Mouse (Mus musculus) mouse embryonic stem cell (cell line): ENCODE data around the gene Dennd2d.

Source experiments
- in situ Hi-C, 2 experiments: fragments of 300-500 bp; cut with MboI; formaldehyde crosslinking; loops; 1 replicate in 1 of 2; 3 replicates in 1 of 2; pipeline ENCODE4 v1.14.3; 2019 to 2020; ENCODE audit warnings: low sequenced_read_pairs in 2 of 2, low pct_unique_long_range_greater_than_20kb in 1 of 2, mixed read lengths in 1 of 2; ENCODE audit not compliant: unreplicated experiment in 1 of 2

The Dennd2d gene

GRCm38 (mm10) chr3:106482281-106483081, at the start of gene Dennd2d:
Dennd2d (plus strand) TSS chr3:106482405.
- in situ Hi-C loops, result no loop called here

GRCm38 (mm10) chr3:106448571-106448970, 33.6 kb upstream of the Dennd2d start:
- in situ Hi-C loops, result loop anchor here (10.0 to 25.0 kb wide), 2 partner anchors 454 to 461 kb away; no protein-coding TSS in a partner anchor

- in situ Hi-C loops, result loop anchor here (10.0 to 25.0 kb wide), 2 partner anchors 454 to 462 kb away; no protein-coding TSS in a partner anchor
Measured at GRCm38 (mm10) chr3:106448995-106449394, 33.2 kb upstream of the Dennd2d start.

- in situ Hi-C loops, result loop anchor here (10.0 to 25.0 kb wide), 2 partner anchors 455 to 462 kb away; no protein-coding TSS in a partner anchor
Measured at GRCm38 (mm10) chr3:106449567-106449966, 32.6 kb upstream of the Dennd2d start.

- in situ Hi-C loops, result no loop called here
Measured at GRCm38 (mm10) chr3:106452616-106453015, 29.6 kb upstream of the Dennd2d start.

GRCm38 (mm10) chr3:106457298-106457869, 24.8 kb upstream of the Dennd2d start:
- in situ Hi-C loops, result no loop called here

- in situ Hi-C loops, result no loop called here
Measured at GRCm38 (mm10) chr3:106462059-106462470, 20.1 kb upstream of the Dennd2d start.

GRCm38 (mm10) chr3:106462493-106462892, 19.7 kb upstream of the Dennd2d start:
- in situ Hi-C loops, result no loop called here

GRCm38 (mm10) chr3:106464750-106465149, 17.5 kb upstream of the Dennd2d start:
- in situ Hi-C loops, result no loop called here

GRCm38 (mm10) chr3:106474210-106474609, 8.0 kb upstream of the Dennd2d start:
- in situ Hi-C loops, result no loop called here

- in situ Hi-C loops, result no loop called here
Measured at GRCm38 (mm10) chr3:106476863-106477262, 5.3 kb upstream of the Dennd2d start.

- in situ Hi-C loops, result no loop called here
Measured at GRCm38 (mm10) chr3:106483297-106483696, 1.1 kb downstream of the Dennd2d start.

- in situ Hi-C loops, result no loop called here
Measured at GRCm38 (mm10) chr3:106483796-106484405, 1.7 kb downstream of the Dennd2d start.

GRCm38 (mm10) chr3:106484861-106485260, 2.7 kb downstream of the Dennd2d start:
- in situ Hi-C loops, result no loop called here

- in situ Hi-C loops, result no loop called here
Measured at GRCm38 (mm10) chr3:106485810-106486209, 3.6 kb downstream of the Dennd2d start.

- in situ Hi-C loops, result no loop called here
Measured at GRCm38 (mm10) chr3:106487551-106487950, 5.3 kb downstream of the Dennd2d start.

- in situ Hi-C loops, result no loop called here
Measured at GRCm38 (mm10) chr3:106490239-106490638, 8.0 kb downstream of the Dennd2d start.

GRCm38 (mm10) chr3:106492723-106493122, 10.5 kb downstream of the Dennd2d start:
- in situ Hi-C loops, result no loop called here

GRCm38 (mm10) chr3:106493202-106493601, 11.0 kb downstream of the Dennd2d start:
- in situ Hi-C loops, result no loop called here
